Mouse (Mus musculus) CH12.LX (cell line): Measurements from ENCODE around the gene Dynlt1f.
"Not testable (repeated sequence)": the region's sequence is repeated elsewhere in the genome, so short reads cannot be mapped to it uniquely, and the experiment has no call there.

Experiments used
- CHD2 ChIP-seq: IDR thresholded peaks from 2 replicates; pipeline ENCODE4 v1.6.1; 2011; ENCODE audit warnings: low read length, improper control_type of control experiment
- CTCF ChIP-seq, 2 experiments: IDR thresholded peaks in 1 of 2; conservative IDR thresholded peaks in 1 of 2; 2 replicates each; pipeline ENCODE4 v1.5.1; 2011 to 2012; ENCODE audit warnings: low read depth in 2 of 2, low read length in 2 of 2, improper control_type of control experiment in 1 of 2, inconsistent platforms in 1 of 2, mild to moderate bottlenecking in 1 of 2, moderate library complexity in 1 of 2
- EP300 ChIP-seq: IDR thresholded peaks from 2 replicates; pipeline ENCODE4 v1.6.1; 2011; ENCODE audit warnings: low read length, improper control_type of control experiment
- IRF4 ChIP-seq: IDR thresholded peaks from 2 replicates; pipeline ENCODE4 v1.6.1; 2014; ENCODE audit warnings: low read depth, mild to moderate bottlenecking, inconsistent platforms, low read length, improper control_type of control experiment
- KAT2A ChIP-seq: IDR thresholded peaks from 2 replicates; pipeline ENCODE4 v1.6.1; 2012; ENCODE audit warnings: low read length, improper control_type of control experiment, inconsistent platforms; ENCODE audit not compliant: insufficient replicate concordance
- MEF2A ChIP-seq: IDR thresholded peaks from 2 replicates; pipeline ENCODE4 v1.6.1; 2014; ENCODE audit warnings: low read depth, mild to moderate bottlenecking, inconsistent platforms, low read length, improper control_type of control experiment, borderline replicate concordance
- MYC ChIP-seq: IDR thresholded peaks from 2 replicates; pipeline ENCODE4 v1.6.1; 2011; ENCODE audit warnings: low read depth, mild to moderate bottlenecking, improper control_type of control experiment, low read length
- POLR2A ChIP-seq: IDR thresholded peaks from 2 replicates; pipeline ENCODE4 v1.6.1; 2011; ENCODE audit warnings: low read depth, mild to moderate bottlenecking, improper control_type of control experiment, low read length
- POLR2AphosphoS2 ChIP-seq: IDR thresholded peaks from 2 replicates; pipeline ENCODE4 v1.6.1; 2011; ENCODE audit warnings: low read depth, low read length, improper control_type of control experiment
- SIN3A ChIP-seq: IDR thresholded peaks from 2 replicates; pipeline ENCODE4 v1.6.1; 2012; ENCODE audit warnings: low read length, improper control_type of control experiment, inconsistent platforms
- TBP ChIP-seq: conservative IDR thresholded peaks from 2 replicates; pipeline ENCODE4 v1.6.1; 2011; ENCODE audit warnings: low read depth, low read length, improper control_type of control experiment
- TCF12 ChIP-seq: IDR thresholded peaks from 2 replicates; pipeline ENCODE4 v1.6.1; 2014; ENCODE audit warnings: low read depth, mild to moderate bottlenecking, inconsistent platforms, low read length, improper control_type of control experiment
- USF1 ChIP-seq: IDR thresholded peaks from 2 replicates; pipeline ENCODE4 v1.6.1; 2014; ENCODE audit warnings: low read depth, mild to moderate bottlenecking, inconsistent platforms, low read length, improper control_type of control experiment
- ZC3H11A ChIP-seq: IDR thresholded peaks from 2 replicates; pipeline ENCODE4 v1.6.1; 2012; ENCODE audit warnings: low read depth, mild to moderate bottlenecking, inconsistent platforms, low read length, improper control_type of control experiment

- not testable (repeated sequence) for TF ChIP-seq CTCF (conservative IDR thresholded peaks at IDR 0.05 in 1 of 2, IDR thresholded peaks at IDR 0.05 in 1 of 2; ENCODE audit: low read depth in 2 of 2, low read length in 2 of 2); EP300; KAT2A; CHD2; ZC3H11A; MYC; POLR2A; POLR2AphosphoS2; SIN3A; TCF12; IRF4; TBP; MEF2A; USF1
Observed at GRCm38 (mm10) chr17:6614316-6614715, 41.4 kb downstream of the Dynlt1f start.
